Mouse (Mus musculus) yolk sac, embryonic 10.5 days (tissue): ENCODE data around the gene Rab3ip.

Source experiments
- DNase-seq: peaks from one replicate; pipeline ENCODE4 v3.0.0-alpha.2; 2017; ENCODE audit warnings: low spot score

The Rab3ip gene

GRCm38 (mm10) chr10:116950009-116950769, at the start of gene Rab3ip:
Gene Rab3ip, minus strand, starts transcription at chr10:116950769.
- peak; percentile 91 for DNase-seq

GRCm38 (mm10) chr10:116998716-116999455, 48.3 kb upstream of the Rab3ip start:
- DNase-seq = no peak

GRCm38 (mm10) chr10:116996236-116996600, 45.6 kb upstream of the Rab3ip start:
- DNase-seq = peak; percentile 78

GRCm38 (mm10) chr10:116995584-116996235, 45.1 kb upstream of the Rab3ip start:
- peak; percentile 24 for DNase-seq

GRCm38 (mm10) chr10:116995162-116995561, 44.6 kb upstream of the Rab3ip start:
- DNase-seq = peak; percentile 14

GRCm38 (mm10) chr10:116993971-116994370, 43.4 kb upstream of the Rab3ip start:
- DNase-seq = no peak

- no peak for DNase-seq
These were observed 35.9 kb upstream of the Rab3ip start, which contains the start of gene Best3 for GRCm38 (mm10) chr10:116986264-116987082. Gene Best3, plus strand, starts transcription at chr10:116986314.

- no peak for DNase-seq
These were observed 34.3 kb upstream of the Rab3ip start for GRCm38 (mm10) chr10:116984836-116985235.

GRCm38 (mm10) chr10:116982526-116982925, 32.0 kb upstream of the Rab3ip start:
- DNase-seq = no peak

- DNase-seq = no peak
These were observed 30.3 kb upstream of the Rab3ip start for GRCm38 (mm10) chr10:116980888-116981287.

- peak; percentile 19 for DNase-seq
These were observed 29.7 kb upstream of the Rab3ip start for GRCm38 (mm10) chr10:116980273-116980672.

GRCm38 (mm10) chr10:116978841-116979240, 28.3 kb upstream of the Rab3ip start:
- no peak for DNase-seq

- no peak for DNase-seq
These were observed 27.3 kb upstream of the Rab3ip start for GRCm38 (mm10) chr10:116977858-116978257.

- no peak for DNase-seq
These were observed 26.9 kb upstream of the Rab3ip start for GRCm38 (mm10) chr10:116977455-116977854.

GRCm38 (mm10) chr10:116972509-116972908, 21.9 kb upstream of the Rab3ip start, which contains the start of gene Gm10271:
Gene Gm10271, minus strand, starts transcription at chr10:116972609.
- no peak for DNase-seq

- DNase-seq = no peak
These were observed 18.2 kb upstream of the Rab3ip start for GRCm38 (mm10) chr10:116968741-116969140.

- DNase-seq = no peak
These were observed 15.5 kb upstream of the Rab3ip start for GRCm38 (mm10) chr10:116966065-116966464.

GRCm38 (mm10) chr10:116965297-116965696, 14.7 kb upstream of the Rab3ip start:
- no peak for DNase-seq

GRCm38 (mm10) chr10:116964571-116964970, 14.0 kb upstream of the Rab3ip start:
- DNase-seq = no peak

- no peak for DNase-seq
These were observed 13.5 kb upstream of the Rab3ip start for GRCm38 (mm10) chr10:116964084-116964483.

GRCm38 (mm10) chr10:116962803-116963202, 12.2 kb upstream of the Rab3ip start:
- DNase-seq = no peak

- no peak for DNase-seq
These were observed 11.6 kb upstream of the Rab3ip start for GRCm38 (mm10) chr10:116962152-116962551.
